Mouse (Mus musculus) T-cell, adult 2 months (primary cell): ENCODE data around the gene Gm27179.
"Not testable (repeated sequence)": the region's sequence is repeated elsewhere in the genome, so short reads cannot be mapped to it uniquely, and the experiment has no call there.

Experiments used
- DNase-seq: peaks from one replicate; pipeline ENCODE4 v3.0.0; 2022; ENCODE audit warnings: low spot score

Gene Gm27179

GRCm38 (mm10) chr14:69512449-69512848 lies at the start of gene Gm27179:
Gene Gm27179 (minus strand): TSS chr14:69512549.
- not testable (repeated sequence) for DNase-seq

- not testable (repeated sequence) for DNase-seq
Measured at GRCm38 (mm10) chr14:69557550-69557949, 45.2 kb upstream of the Gm27179 start.

GRCm38 (mm10) chr14:69556820-69557219 lies 44.5 kb upstream of the Gm27179 start:
- DNase-seq: not testable (repeated sequence)

- not testable (repeated sequence) for DNase-seq
Measured at GRCm38 (mm10) chr14:69555110-69555831, 42.9 kb upstream of the Gm27179 start, which contains the start of gene Entpd4b. Gene Entpd4b (plus strand): TSS chr14:69555424.

- not testable (repeated sequence) for DNase-seq
Measured at GRCm38 (mm10) chr14:69547310-69547709, 35.0 kb upstream of the Gm27179 start.

- not testable (repeated sequence) for DNase-seq
Measured at GRCm38 (mm10) chr14:69545052-69545451, 32.7 kb upstream of the Gm27179 start.

- not testable (repeated sequence) for DNase-seq
Measured at GRCm38 (mm10) chr14:69544033-69544432, 31.7 kb upstream of the Gm27179 start.

- not testable (repeated sequence) for DNase-seq
Measured at GRCm38 (mm10) chr14:69542695-69543094, 30.3 kb upstream of the Gm27179 start.

GRCm38 (mm10) chr14:69540113-69540512 lies 27.8 kb upstream of the Gm27179 start:
- not testable (repeated sequence) for DNase-seq

GRCm38 (mm10) chr14:69536539-69536938 lies 24.2 kb upstream of the Gm27179 start:
- DNase-seq: not testable (repeated sequence)

- not testable (repeated sequence) for DNase-seq
Measured at GRCm38 (mm10) chr14:69526202-69526601, 13.9 kb upstream of the Gm27179 start.

GRCm38 (mm10) chr14:69523001-69523400 lies 10.7 kb upstream of the Gm27179 start:
- DNase-seq: not testable (repeated sequence)

- not testable (repeated sequence) for DNase-seq
Measured at GRCm38 (mm10) chr14:69520810-69521209, 8.5 kb upstream of the Gm27179 start.

GRCm38 (mm10) chr14:69507000-69507399 lies 5.3 kb downstream of the Gm27179 start:
- not testable (repeated sequence) for DNase-seq

GRCm38 (mm10) chr14:69503174-69503573 lies 9.2 kb downstream of the Gm27179 start, which contains the start of gene Gm16867:
Gene Gm16867 (minus strand): TSS chr14:69503362.
- DNase-seq: not testable (repeated sequence)

- DNase-seq: not testable (repeated sequence)
Measured at GRCm38 (mm10) chr14:69502440-69503150, 9.8 kb downstream of the Gm27179 start.

- DNase-seq: not testable (repeated sequence)
Measured at GRCm38 (mm10) chr14:69496259-69496658, 16.1 kb downstream of the Gm27179 start.

GRCm38 (mm10) chr14:69494946-69495345 lies 17.4 kb downstream of the Gm27179 start:
- not testable (repeated sequence) for DNase-seq

- DNase-seq: not testable (repeated sequence)
Measured at GRCm38 (mm10) chr14:69494522-69494921, 17.8 kb downstream of the Gm27179 start.

GRCm38 (mm10) chr14:69488001-69488400 lies 24.3 kb downstream of the Gm27179 start:
- not testable (repeated sequence) for DNase-seq

GRCm38 (mm10) chr14:69485466-69486135 lies 26.7 kb downstream of the Gm27179 start:
- DNase-seq: not testable (repeated sequence)
